Mouse (Mus musculus) heart, embryonic 16.5 days (tissue): Measurements from ENCODE around the gene Plpp3. TPM values are rescaled to one million over a fixed set of nuclear protein-coding genes. Genes with fewer than 3 reads are reported as not detected.

Experiments
- ATAC-seq: fragments of 200-750 bp; cut with Nextera tagmentation; replicated peaks from 2 replicates; pipeline ENCODE4 v1.8.0; 2017; ENCODE audit warnings: moderate number of reproducible peaks; ENCODE audit not compliant: insufficient read depth, low FRiP score; ENCODE audit errors: extremely low read depth
- H3K27ac ChIP-seq: fragments of 300-500 bp; sonication (generic); 2 replicates; pipeline ENCODE4 v1.5.1; 2014; ENCODE audit warnings: mild to moderate bottlenecking, low read length, control low read depth, moderate library complexity
- H3K27me3 ChIP-seq: fragments of 300-500 bp; sonication (generic); 2 replicates; pipeline ENCODE4 v1.6.1; 2014; ENCODE audit warnings: low read length, mixed read lengths; ENCODE audit not compliant: control insufficient read depth, insufficient read depth
- H3K36me3 ChIP-seq: fragments of 300-500 bp; sonication (generic); 2 replicates; pipeline ENCODE4 v1.6.1; 2014; ENCODE audit not compliant: control insufficient read depth, insufficient read depth
- H3K4me1 ChIP-seq: fragments of 300-500 bp; sonication (generic); 2 replicates; pipeline ENCODE4 v1.6.1; 2014; ENCODE audit warnings: low read length, mixed read lengths; ENCODE audit not compliant: control insufficient read depth, insufficient read depth
- H3K4me2 ChIP-seq: fragments of 300-500 bp; sonication (generic); 2 replicates; pipeline ENCODE4 v1.6.1; 2014; ENCODE audit warnings: low read depth, mild to moderate bottlenecking, control low read depth, low read length
- H3K4me3 ChIP-seq: fragments of 300-500 bp; sonication (generic); 2 replicates; pipeline ENCODE4 v1.5.1; 2014; ENCODE audit warnings: mild to moderate bottlenecking, control low read depth, low read length
- H3K9ac ChIP-seq: fragments of 300-500 bp; sonication (generic); 2 replicates; pipeline ENCODE4 v1.6.1; 2014; ENCODE audit warnings: low read length, control low read depth
- H3K9me3 ChIP-seq: fragments of 300-500 bp; sonication (generic); replicated peaks from 2 replicates; pipeline ENCODE4 v1.6.1; 2016; ENCODE audit warnings: low read length; ENCODE audit not compliant: control insufficient read depth
- WGBS: fragments of 180-500 bp; shearing (Covaris S2); extraction: QIAGEN DNeasy Blood & Tissue Kit; methylation state at CpG from one replicate; pipeline ENCODE4 v1.1.7; 2014; 5-methylcytosine and 5-hydroxymethylcytosine counted together
- polyA plus RNA-seq: library from polyadenylated mRNA; unstranded; fragments of >200 nt; fragmentation: Nextera tagmentation; extraction: Ambion mirVana; gene quantifications from 2 replicates; pipeline ENCODE4 v1.2.1, GENCODE M21; 2015

Plpp3 gene
- polyA plus RNA-seq, 1 experiment from 2014 or later: 40.8 TPM

DNA sequence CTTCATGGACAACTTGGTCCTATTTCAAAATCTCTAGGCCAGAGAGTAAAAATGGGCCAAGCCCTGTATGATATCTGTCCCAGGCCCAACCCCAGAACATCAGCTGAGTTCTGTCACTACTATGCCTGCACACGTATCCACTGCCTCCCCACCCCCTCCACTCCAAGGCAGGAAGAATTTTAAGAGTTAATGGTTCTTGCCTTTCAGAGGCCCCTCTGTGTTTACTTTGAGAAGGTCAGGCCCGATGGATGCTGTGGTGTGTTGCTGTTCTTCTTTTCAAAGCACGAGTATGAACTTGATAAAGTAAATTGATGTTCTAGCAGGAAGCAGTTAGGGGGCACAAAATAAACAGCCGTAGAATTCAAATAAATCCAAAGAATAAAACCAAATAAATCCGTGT is 35.5 kb downstream of the Plpp3 start:
- Histone ChIP-seq H3K27me3 (no peaks in the 10 kb centered on the region), H3K4me2 (no peak overlapping the region), H3K4me1 (peaks cover 8% of the 10 kb centered on the region), H3K27ac (no peak overlapping the region), H3K9ac (no peak overlapping the region), H3K36me3 (no peaks in the 10 kb centered on the region; the same call in 1 of the 2 replicates), H3K4me3 (no peak overlapping the region), H3K9me3 (no peaks in the 10 kb centered on the region)
- WGBS: 36% methylated on average over 5 of the region's 5 CpGs
- ATAC-seq: no peak

- no peaks in the 10 kb centered on the region for H3K27me3 ChIP-seq
- H3K36me3 ChIP-seq: peaks cover 4% of the 10 kb centered on the region; the same call in 1 of the 2 replicates
- H3K4me3 ChIP-seq: no peak overlapping the region
- H3K27ac ChIP-seq: no peak overlapping the region
- H3K4me2 ChIP-seq: no peak overlapping the region
- no peak overlapping the region for H3K9ac ChIP-seq
- ATAC-seq: no peak
- H3K4me1 ChIP-seq: peaks cover 8% of the 10 kb centered on the region
- no peaks in the 10 kb centered on the region for H3K9me3 ChIP-seq
- WGBS: 87% methylated on average over 9 of the region's 9 CpGs
Measured at GRCm38 (mm10) chr4:105195256-105195655, 38.1 kb downstream of the Plpp3 start.

DNA sequence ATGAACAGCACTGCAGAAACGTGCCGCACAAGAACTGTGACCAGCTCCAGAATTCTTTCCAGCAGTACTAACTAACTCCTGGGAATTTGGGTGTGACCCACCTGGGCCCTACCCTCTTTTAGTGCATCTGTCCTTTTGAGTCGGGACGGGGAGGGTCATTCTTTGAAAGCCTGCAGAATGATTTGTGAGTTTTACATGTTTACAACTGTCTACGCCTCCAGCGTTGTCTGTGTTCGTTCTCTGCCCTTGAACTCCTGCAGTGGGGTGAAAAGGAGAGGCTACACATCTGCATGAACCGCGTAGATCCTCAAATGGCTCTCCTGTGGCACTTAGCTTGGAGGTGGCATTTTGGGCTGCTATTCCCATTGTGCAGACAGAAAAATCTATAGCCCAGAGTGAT is 39.0 kb downstream of the Plpp3 start:
- no peak for ATAC-seq
- H3K4me2 ChIP-seq: no peak overlapping the region
- WGBS: 88% methylated on average over 9 of the region's 9 CpGs
- peaks cover 6% of the 10 kb centered on the region for H3K4me1 ChIP-seq
- H3K9me3 ChIP-seq: no peaks in the 10 kb centered on the region
- H3K27me3 ChIP-seq: no peaks in the 10 kb centered on the region
- H3K36me3 ChIP-seq: peaks cover 4% of the 10 kb centered on the region; the same call in 1 of the 2 replicates
- no peak overlapping the region for H3K27ac ChIP-seq
- H3K9ac ChIP-seq: no peak overlapping the region
- H3K4me3 ChIP-seq: no peak overlapping the region

GRCm38 (mm10) chr4:105196993-105197765 is 40.0 kb downstream of the Plpp3 start:
- Histone ChIP-seq H3K4me2 (no peak overlapping the region), H3K9me3 (no peaks in the 10 kb centered on the region), H3K4me1 (no peaks in the 10 kb centered on the region; the same call in 1 of the 2 replicates), H3K36me3 (peaks cover 4% of the 10 kb centered on the region; the same call in 1 of the 2 replicates), H3K27me3 (no peaks in the 10 kb centered on the region; the same call in 1 of the 2 replicates), H3K9ac (no peak overlapping the region), H3K27ac (no peak overlapping the region), H3K4me3 (no peak overlapping the region)
- ATAC-seq: no peak
- 74% methylated on average over 9 of the region's 9 CpGs for WGBS

DNA sequence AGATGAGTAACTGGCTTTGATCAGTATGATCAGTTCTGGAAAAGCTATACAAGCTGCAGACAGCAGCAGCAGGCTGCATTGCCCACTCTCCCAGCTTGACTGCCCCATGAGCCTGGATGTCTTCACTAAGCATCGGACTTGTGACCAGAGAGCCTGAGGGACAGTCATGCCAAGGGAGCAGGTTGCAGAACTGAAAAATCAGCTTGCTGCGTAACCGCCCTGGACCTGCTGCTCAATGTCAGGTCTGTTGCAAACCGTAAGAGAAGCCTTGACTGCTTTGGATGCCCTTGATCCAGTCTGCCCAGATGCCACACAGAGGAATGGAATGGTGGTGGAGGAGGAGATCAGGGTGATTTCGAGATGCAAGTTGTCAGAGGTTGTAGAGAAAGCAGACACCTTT is 41.5 kb downstream of the Plpp3 start:
- 86% methylated on average over 5 of the region's 5 CpGs for WGBS
- no peak overlapping the region for H3K4me3 ChIP-seq
- H3K36me3 ChIP-seq: peaks cover 4% of the 10 kb centered on the region; the same call in 1 of the 2 replicates
- H3K4me2 ChIP-seq: no peak overlapping the region
- H3K9me3 ChIP-seq: no peaks in the 10 kb centered on the region
- no peak for ATAC-seq
- no peaks in the 10 kb centered on the region; the same call in 1 of the 2 replicates for H3K27me3 ChIP-seq
- peaks cover 2% of the 10 kb centered on the region; the same call in 1 of the 2 replicates for H3K4me1 ChIP-seq
- no peak overlapping the region for H3K27ac ChIP-seq
- H3K9ac ChIP-seq: no peak overlapping the region

- H3K36me3 ChIP-seq: peaks cover 4% of the 10 kb centered on the region; the same call in 1 of the 2 replicates
- H3K9ac ChIP-seq: no peak overlapping the region
- H3K4me1 ChIP-seq: peaks cover 3% of the 10 kb centered on the region; the same call in 1 of the 2 replicates
- ATAC-seq: no peak
- 67% methylated on average over 8 of the region's 8 CpGs for WGBS
- no peak overlapping the region for H3K27ac ChIP-seq
- no peaks in the 10 kb centered on the region for H3K9me3 ChIP-seq
- H3K4me3 ChIP-seq: no peak overlapping the region
- no peak overlapping the region for H3K4me2 ChIP-seq
- H3K27me3 ChIP-seq: no peaks in the 10 kb centered on the region; the same call in 1 of the 2 replicates
Measured at GRCm38 (mm10) chr4:105199345-105199744, 42.2 kb downstream of the Plpp3 start.

DNA sequence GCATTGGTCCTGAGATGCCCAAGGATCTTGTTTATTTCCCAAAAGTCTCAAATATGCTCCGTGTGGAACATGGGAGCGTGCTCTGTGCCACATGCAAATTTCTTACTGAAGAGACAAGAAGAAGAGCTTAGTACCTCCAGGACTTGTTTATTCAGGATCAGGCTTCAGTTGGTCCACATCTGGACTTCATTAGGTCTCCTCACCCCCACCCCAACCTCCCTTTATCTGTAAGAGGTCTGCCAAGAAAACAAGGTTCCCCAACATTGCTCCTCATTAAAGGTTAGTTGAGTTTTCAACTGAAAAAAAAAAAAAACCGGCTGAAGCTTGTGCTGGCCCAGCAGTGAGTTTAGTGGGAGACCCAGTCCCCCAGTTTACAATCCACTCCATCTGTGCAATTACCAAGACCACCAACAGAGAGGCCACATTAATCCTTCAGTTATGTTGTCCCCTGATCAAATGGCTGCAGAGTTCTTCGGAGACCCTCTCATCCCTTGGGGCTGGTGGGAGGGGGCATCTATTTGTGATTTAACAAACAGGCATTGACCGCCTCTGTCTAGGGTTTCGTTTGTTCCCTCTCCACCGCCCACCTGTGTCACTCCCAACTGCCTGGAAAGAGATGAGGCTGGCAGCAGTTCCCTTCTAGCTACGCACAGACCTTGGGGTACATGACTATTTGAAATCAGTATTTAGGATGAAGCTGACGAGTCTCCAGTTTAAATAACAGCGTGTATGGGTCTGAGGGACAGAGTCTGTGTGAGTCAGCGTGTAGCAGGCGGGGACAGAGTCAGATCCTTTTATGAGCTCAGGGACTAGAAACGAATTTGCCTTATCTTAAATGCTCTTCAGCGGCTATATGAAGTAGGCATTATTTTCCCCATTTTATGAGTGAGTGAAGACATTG is 43.7 kb downstream of the Plpp3 start:
- WGBS: 59% methylated on average over 14 of the region's 14 CpGs
- Histone ChIP-seq H3K4me1 (peaks cover 16% of the 10 kb centered on the region), H3K9me3 (no peaks in the 10 kb centered on the region), H3K4me3 (no peak overlapping the region), H3K36me3 (0 out of 2 replicates have a peak, but pooled peaks cover 4% of the 10 kb centered on the region), H3K9ac (no peak overlapping the region), H3K27me3 (no peaks in the 10 kb centered on the region; the same call in 1 of the 2 replicates), H3K27ac (no peak overlapping the region), H3K4me2 (no peak overlapping the region)
- no peak for ATAC-seq

GRCm38 (mm10) chr4:105202439-105202838 is 45.3 kb downstream of the Plpp3 start:
- 89% methylated on average over 3 of the region's 3 CpGs for WGBS

More at GRCm38 (mm10) chr4:105202439-105202838, 45.3 kb downstream of the Plpp3 start:
- ATAC-seq: no peak
- H3K27ac ChIP-seq: no peak overlapping the region
- no peak overlapping the region for H3K4me3 ChIP-seq
- H3K36me3 ChIP-seq: 0 out of 2 replicates have a peak, but pooled peaks cover 4% of the 10 kb centered on the region
- no peak overlapping the region for H3K4me2 ChIP-seq
- no peak overlapping the region for H3K9ac ChIP-seq
- peaks cover 19% of the 10 kb centered on the region for H3K4me1 ChIP-seq
- no peaks in the 10 kb centered on the region; the same call in 1 of the 2 replicates for H3K27me3 ChIP-seq
- no peaks in the 10 kb centered on the region for H3K9me3 ChIP-seq
